Mouse (Mus musculus): ENCODE measurements around the gene Adgrd1. TPM values are rescaled to one million over a fixed set of nuclear protein-coding genes. Genes with fewer than 3 reads are reported as not detected.
A peak's percentile ranks its signal among the peaks of the same experiment; 100 is the strongest.

Adgrd1 gene
- total and polyA plus RNA-seq, 2 experiments from 2014 or later = 0.22 to 1.0 TPM

DNA sequence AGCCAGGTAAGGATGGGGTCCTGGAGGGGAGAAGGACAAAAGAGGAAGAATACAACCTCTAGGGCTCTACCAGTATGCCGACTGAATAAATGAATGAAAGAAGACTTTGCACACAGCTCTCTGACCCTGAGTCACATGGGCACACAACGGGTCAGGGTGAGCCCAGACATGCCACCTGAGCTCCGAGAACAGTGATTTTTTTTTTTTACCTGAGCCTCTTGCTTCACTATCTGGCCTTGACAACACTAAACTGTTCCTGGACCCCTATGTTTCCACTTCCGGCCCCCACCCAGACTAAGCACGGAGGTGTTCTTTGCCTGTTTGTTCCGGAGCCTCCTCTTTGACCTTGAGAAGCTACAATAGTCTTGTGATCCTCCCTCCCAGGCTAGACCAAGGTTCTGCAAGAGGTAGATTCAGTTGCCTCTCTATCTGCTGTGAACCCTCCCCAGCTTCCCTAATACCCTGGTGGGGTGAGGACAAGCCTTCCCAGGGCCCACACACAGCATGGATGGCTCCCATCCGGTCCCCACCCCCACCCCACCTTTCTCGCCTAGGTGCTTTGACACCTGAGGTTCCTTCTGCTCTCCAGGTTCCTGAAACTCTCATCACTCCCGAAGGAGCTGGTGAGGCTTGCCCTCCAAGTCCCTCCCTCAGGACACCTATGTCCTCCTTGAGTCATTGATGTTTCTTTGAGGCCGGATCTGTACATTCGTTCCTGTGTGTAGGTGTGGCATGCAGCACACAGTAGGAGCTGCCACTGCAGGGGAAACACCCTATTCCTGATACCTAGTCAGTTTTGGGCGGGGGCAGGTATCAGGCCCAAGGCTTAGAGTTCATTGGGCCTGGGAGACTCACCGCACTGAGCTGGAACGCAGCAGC is 58.7 kb downstream of the Adgrd1 start:
- WGBS = 63% methylated on average over 14 of the region's 14 CpGs
- H3K9me3 ChIP-seq (ENCODE audit: low read length) = no peaks in the 10 kb centered on the region
- no peaks in the 10 kb centered on the region for H3K36me3 ChIP-seq (ENCODE audit: insufficient read depth)
- no peak overlapping the region; the same call in 1 of the 2 replicates for H3K9ac ChIP-seq
- H3K4me2 ChIP-seq (ENCODE audit: low read depth) = no peak overlapping the region
- ATAC-seq (no peak), DNase-seq (no peak)
- no peak for TF ChIP-seq CTCF (IDR thresholded peaks at IDR 0.05; ENCODE audit: low read depth)
- no peaks in the 10 kb centered on the region for H3K27me3 ChIP-seq (ENCODE audit: insufficient read depth, low read length)
- no peak overlapping the region for H3K4me3 ChIP-seq (ENCODE audit: low read depth, low read length)
- H3K27ac ChIP-seq (ENCODE audit: low read depth, low read length) = peak overlapping the region; percentile 67
- H3K4me1 ChIP-seq (ENCODE audit: insufficient read depth) = 0 out of 2 replicates have a peak, but pooled peaks cover 3% of the 10 kb centered on the region

DNA sequence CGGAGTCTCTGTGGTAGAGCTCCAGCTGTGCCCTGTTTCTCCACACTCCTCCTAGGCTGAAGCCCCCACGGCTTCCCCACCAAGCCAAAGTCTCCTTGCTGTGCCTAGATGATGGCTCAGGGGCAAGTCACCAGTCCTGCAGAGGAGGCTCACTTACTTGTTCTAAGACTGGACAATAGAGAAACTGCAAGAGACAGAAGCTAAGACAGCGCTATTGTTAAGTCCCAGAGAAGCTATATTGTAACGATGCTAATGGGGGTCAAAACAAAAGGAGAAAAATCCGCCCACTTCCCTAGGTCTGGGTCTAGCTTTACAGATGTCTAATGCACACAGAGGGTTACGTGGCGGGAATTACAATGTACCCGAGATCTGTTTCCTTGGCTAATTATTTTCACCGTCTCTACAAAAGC is 59.4 kb downstream of the Adgrd1 start:
- ATAC-seq = peak; percentile 69; the same call in 1 of the 2 replicates
- Histone ChIP-seq H3K4me2 (ENCODE audit: low read depth) (no peak overlapping the region), H3K27ac (ENCODE audit: low read depth, low read length) (peak overlapping the region; percentile 67), H3K9me3 (ENCODE audit: low read length) (no peaks in the 10 kb centered on the region), H3K36me3 (ENCODE audit: insufficient read depth) (no peaks in the 10 kb centered on the region), H3K27me3 (ENCODE audit: insufficient read depth, low read length) (no peaks in the 10 kb centered on the region), H3K4me3 (ENCODE audit: low read depth, low read length) (no peak overlapping the region), H3K4me1 (ENCODE audit: insufficient read depth) (0 out of 2 replicates have a peak, but pooled peaks cover 3% of the 10 kb centered on the region), H3K9ac (no peak overlapping the region; the same call in 1 of the 2 replicates)
- WGBS = 6% methylated on average over 9 of the region's 9 CpGs
- peak; percentile 64 for DNase-seq
- no peak for TF ChIP-seq CTCF (IDR thresholded peaks at IDR 0.05; ENCODE audit: low read depth)

DNA sequence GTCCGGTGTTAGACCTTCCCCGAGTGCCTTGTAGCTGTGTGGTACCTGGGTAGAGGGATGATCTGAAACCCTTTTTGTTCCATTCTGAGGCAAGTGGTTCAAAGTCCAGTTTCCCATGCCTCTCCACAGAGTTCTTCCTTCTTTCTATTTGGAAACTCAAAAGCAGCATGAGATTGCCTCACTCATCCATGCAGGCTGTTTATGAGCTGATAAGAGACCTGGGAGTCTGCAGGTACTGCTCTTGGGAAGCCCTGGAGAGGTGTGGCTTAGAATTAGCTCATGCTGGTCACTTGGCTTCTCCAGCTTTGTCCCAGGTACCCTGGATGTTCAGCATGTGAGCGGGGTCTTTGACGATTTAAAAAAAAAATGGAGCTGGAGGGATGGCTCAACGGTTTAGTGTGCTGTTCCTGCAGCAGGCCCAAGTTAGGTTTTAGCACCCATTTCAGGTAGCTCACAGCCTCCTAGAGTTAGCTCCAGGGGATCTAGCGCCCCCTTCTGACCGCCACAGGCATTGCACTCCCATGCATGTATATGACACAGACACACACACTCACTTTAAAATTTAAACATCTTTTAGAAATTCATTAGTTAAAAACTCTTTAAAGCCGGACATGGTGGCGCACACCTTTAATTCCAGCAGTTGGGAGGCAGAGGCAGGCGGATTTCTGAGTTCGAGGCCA is 65.0 kb downstream of the Adgrd1 start:
- Histone ChIP-seq H3K9ac (no peak overlapping the region), H3K9me3 (ENCODE audit: low read length) (no peaks in the 10 kb centered on the region), H3K4me3 (ENCODE audit: low read depth, low read length) (no peak overlapping the region), H3K4me2 (ENCODE audit: low read depth) (no peak overlapping the region), H3K27ac (ENCODE audit: low read depth, low read length) (no peak overlapping the region), H3K4me1 (ENCODE audit: insufficient read depth) (0 out of 2 replicates have a peak, but pooled peaks cover 2% of the 10 kb centered on the region), H3K27me3 (ENCODE audit: insufficient read depth, low read length) (no peaks in the 10 kb centered on the region), H3K36me3 (ENCODE audit: insufficient read depth) (no peaks in the 10 kb centered on the region)
- WGBS = 87% methylated on average over 11 of the region's 11 CpGs
- no peak for DNase-seq
- TF ChIP-seq CTCF (IDR thresholded peaks at IDR 0.05; ENCODE audit: low read depth) = peak; percentile 32; the same call in 1 of the 2 replicates
- ATAC-seq = no peak

DNA sequence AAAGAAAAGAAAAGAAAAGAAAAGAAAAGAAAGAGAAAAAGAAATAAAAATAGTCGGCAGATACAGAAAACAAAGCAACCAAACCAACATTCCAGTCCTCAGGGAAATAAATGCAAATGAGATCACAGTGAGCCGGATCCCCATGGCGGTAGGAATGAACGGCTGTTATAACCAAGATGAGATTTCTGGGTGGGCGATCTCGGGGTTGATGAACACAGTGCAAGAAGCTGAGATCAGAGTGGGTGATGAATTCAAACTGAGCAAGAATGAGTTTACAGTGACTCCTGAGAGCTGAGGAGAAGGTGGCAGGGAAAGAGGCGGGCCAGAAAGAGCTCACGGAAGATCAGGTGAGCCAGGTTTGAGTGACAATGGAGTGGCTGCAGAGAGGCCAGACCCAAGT is 66.9 kb downstream of the Adgrd1 start:
- 65% methylated on average over 8 of the region's 8 CpGs for WGBS
- Histone ChIP-seq H3K9ac (no peak overlapping the region), H3K4me2 (ENCODE audit: low read depth) (no peak overlapping the region), H3K36me3 (ENCODE audit: insufficient read depth) (no peaks in the 10 kb centered on the region), H3K27me3 (ENCODE audit: insufficient read depth, low read length) (no peaks in the 10 kb centered on the region), H3K4me3 (ENCODE audit: low read depth, low read length) (no peak overlapping the region), H3K4me1 (ENCODE audit: insufficient read depth) (no peaks in the 10 kb centered on the region), H3K27ac (ENCODE audit: low read depth, low read length) (no peak overlapping the region), H3K9me3 (ENCODE audit: low read length) (no peaks in the 10 kb centered on the region)
- ATAC-seq (no peak), DNase-seq (no peak)
- TF ChIP-seq CTCF (IDR thresholded peaks at IDR 0.05; ENCODE audit: low read depth) = no peak

DNA sequence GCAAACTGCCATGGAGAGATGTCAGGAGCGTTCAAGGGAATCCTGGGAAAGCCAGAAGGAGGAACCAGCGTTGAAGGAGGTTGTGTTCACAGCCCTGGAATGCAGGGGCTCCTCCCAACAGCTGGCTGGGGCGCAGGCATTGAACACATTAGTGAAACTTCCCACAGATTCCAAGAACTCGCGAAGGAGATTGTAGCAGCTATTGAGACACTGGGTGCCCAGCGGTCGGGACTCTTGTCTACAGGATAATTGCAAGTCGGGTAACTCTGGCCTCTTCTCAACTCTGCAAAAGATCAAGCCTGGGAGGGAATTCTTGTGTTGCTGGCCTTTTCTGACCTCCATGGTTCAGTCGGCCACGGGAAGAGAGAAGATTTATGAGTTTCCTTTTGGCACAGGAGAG is 67.5 kb downstream of the Adgrd1 start:
- H3K9ac ChIP-seq = no peak overlapping the region
- TF ChIP-seq CTCF (IDR thresholded peaks at IDR 0.05; ENCODE audit: low read depth) = no peak
- DNase-seq = no peak
- ATAC-seq = no peak
- no peaks in the 10 kb centered on the region for H3K9me3 ChIP-seq (ENCODE audit: low read length)
- H3K4me3 ChIP-seq (ENCODE audit: low read depth, low read length) = no peak overlapping the region
- H3K27me3 ChIP-seq (ENCODE audit: insufficient read depth, low read length) = no peaks in the 10 kb centered on the region
- no peak overlapping the region for H3K4me2 ChIP-seq (ENCODE audit: low read depth)
- no peak overlapping the region for H3K27ac ChIP-seq (ENCODE audit: low read depth, low read length)
- H3K4me1 ChIP-seq (ENCODE audit: insufficient read depth) = no peaks in the 10 kb centered on the region
- 61% methylated on average over 10 of the region's 10 CpGs for WGBS
- no peaks in the 10 kb centered on the region for H3K36me3 ChIP-seq (ENCODE audit: insufficient read depth)

DNA sequence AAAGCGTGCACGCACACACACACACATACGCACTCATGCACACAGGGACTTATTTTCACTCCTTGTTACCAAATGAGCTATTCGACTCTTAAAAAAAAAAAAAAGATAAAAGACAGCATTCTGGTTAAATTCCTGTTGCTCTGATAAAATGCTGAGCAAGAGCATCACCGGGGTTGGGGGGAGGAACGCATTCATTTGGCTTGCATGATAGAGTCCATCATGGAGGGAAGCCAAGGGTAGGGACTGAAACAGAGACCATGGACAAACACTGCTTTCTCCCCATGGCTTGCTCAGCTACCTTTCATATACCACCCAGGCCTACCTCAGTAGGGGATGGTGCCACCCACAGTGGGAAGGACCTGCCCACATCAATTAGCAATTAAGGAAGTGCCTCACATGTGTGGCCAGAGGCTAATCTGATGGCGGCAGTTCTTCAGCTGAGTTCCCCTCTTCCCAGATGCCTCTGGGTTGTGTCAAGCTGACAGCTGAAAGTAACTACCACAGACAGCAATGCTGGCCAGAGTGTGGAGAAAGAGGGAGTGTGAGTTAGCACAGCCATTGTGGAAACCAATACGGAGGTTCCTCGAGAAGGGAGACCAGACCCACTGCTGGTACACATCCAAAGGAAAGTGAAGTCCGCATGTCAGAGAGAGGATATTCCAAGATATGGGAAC is 68.5 kb downstream of the Adgrd1 start:
- H3K9ac ChIP-seq = no peak overlapping the region
- H3K9me3 ChIP-seq (ENCODE audit: low read length) = no peaks in the 10 kb centered on the region
- ATAC-seq = no peak
- H3K4me3 ChIP-seq (ENCODE audit: low read depth, low read length) = no peak overlapping the region
- no peaks in the 10 kb centered on the region for H3K36me3 ChIP-seq (ENCODE audit: insufficient read depth)
- TF ChIP-seq CTCF (IDR thresholded peaks at IDR 0.05; ENCODE audit: low read depth) = no peak
- no peak for DNase-seq
- no peaks in the 10 kb centered on the region for H3K4me1 ChIP-seq (ENCODE audit: insufficient read depth)
- no peak overlapping the region for H3K27ac ChIP-seq (ENCODE audit: low read depth, low read length)
- H3K4me2 ChIP-seq (ENCODE audit: low read depth) = no peak overlapping the region
- 87% methylated on average over 10 of the region's 10 CpGs for WGBS
- H3K27me3 ChIP-seq (ENCODE audit: insufficient read depth, low read length) = no peaks in the 10 kb centered on the region

Data from forebrain, postnatal 0 days (tissue).